Mouse (Mus musculus) cerebellum, adult 2 months (tissue): ENCODE data around the gene Kcnh3.

Source experiments
- CTCF ChIP-seq: fragments of 200-500 bp; IDR thresholded peaks from 2 replicates; pipeline ENCODE4 v1.5.1; 2011; ENCODE audit warnings: low read depth, mild to moderate bottlenecking, control low read depth, low read length, moderate library complexity, borderline replicate concordance; ENCODE audit not compliant: insufficient read depth
- POLR2A ChIP-seq: fragments of 200-500 bp; IDR thresholded peaks from 2 replicates; pipeline ENCODE4 v1.6.1; 2011; ENCODE audit warnings: low read length, control low read depth, borderline replicate concordance; ENCODE audit not compliant: insufficient read depth

DNA sequence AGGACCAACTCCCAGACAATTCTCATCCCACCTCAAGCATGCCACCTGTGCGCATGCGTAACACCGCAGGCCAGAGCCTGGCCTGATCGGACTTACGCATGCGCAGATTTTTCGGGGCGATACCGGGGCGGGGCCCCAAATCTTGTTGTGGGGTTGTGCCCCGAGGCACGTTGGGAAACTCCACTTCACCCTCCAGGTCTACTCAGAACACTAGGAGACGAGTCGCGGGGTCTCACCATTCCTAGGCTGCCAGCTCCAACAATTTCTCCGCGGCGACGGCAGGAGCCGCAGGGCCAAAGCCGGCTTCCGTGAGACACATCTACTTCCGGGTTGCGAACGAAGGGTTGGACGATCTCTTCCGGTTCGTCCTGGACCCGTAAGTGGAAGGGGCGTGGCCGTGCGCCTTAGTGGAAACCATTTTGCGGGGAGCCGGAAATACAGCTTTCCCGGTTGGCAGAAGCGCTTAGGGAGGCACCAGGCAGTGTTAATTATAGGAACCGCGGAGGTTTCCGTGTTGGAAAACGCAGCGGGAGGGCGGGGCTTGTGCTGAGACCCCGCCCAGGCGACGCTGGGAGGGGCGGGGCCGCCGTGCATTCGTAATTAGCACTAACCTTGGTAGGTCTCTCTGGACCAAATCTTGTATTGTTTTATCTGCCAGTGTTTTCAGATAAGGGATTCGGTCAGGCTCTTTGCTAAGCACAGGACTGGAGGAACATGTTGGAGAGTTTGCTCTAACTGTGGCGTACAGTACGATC is 27.1 kb downstream of the Kcnh3 start, which contains the start of gene Mcrs1:
- TF ChIP-seq CTCF (no peak), POLR2A (peak; percentile 62; the same call in 1 of the 2 replicates)
